Mouse (Mus musculus) olfactory bulb, adult 2 months (tissue): ENCODE data around the gene Gtf2f1.

Source experiments
- CTCF ChIP-seq: fragments of 200-500 bp; IDR thresholded peaks from 2 replicates; pipeline ENCODE4 v1.5.1; 2012; ENCODE audit warnings: low read depth, mild to moderate bottlenecking, low read length, moderate library complexity; ENCODE audit not compliant: insufficient read depth
- POLR2A ChIP-seq: fragments of 200-500 bp; IDR thresholded peaks from 2 replicates; pipeline ENCODE4 v1.6.1; 2012; ENCODE audit warnings: mild to moderate bottlenecking, low read depth, low read length, moderate library complexity; ENCODE audit not compliant: insufficient read depth

- TF ChIP-seq CTCF = no peak
- TF ChIP-seq POLR2A = no peak
Measured at GRCm38 (mm10) chr17:57038978-57039377, 27.9 kb upstream of the Gtf2f1 start.
